Mouse (Mus musculus) thymus, adult 2 months (tissue): ENCODE data around the gene Nell1.

Source experiments
- CTCF ChIP-seq: fragments of 200-500 bp; IDR thresholded peaks from 2 replicates; pipeline ENCODE4 v1.5.1; 2012; ENCODE audit warnings: mild to moderate bottlenecking, control low read depth, low read length, moderate library complexity, borderline replicate concordance; ENCODE audit not compliant: control insufficient read depth, poor library complexity, insufficient read depth; ENCODE audit errors: extremely low read depth
- POLR2A ChIP-seq: fragments of 200-500 bp; IDR thresholded peaks from 2 replicates; pipeline ENCODE4 v1.6.1; 2012; ENCODE audit warnings: mild to moderate bottlenecking, low read length, control low read depth, moderate library complexity; ENCODE audit not compliant: control insufficient read depth, poor library complexity, insufficient read depth; ENCODE audit errors: extremely low read depth

GRCm38 (mm10) chr7:50486884-50487420, 512.3 kb downstream of the Nell1 start:
- no peak for TF ChIP-seq CTCF
- TF ChIP-seq POLR2A, result no peak
